Mouse (Mus musculus): ENCODE results near the gene Utp6. TPM values are rescaled to one million over a fixed set of nuclear protein-coding genes. Genes with fewer than 3 reads are reported as not detected.

The Utp6 gene
- polyA plus RNA-seq, 1 experiment = 17.5 TPM

DNA sequence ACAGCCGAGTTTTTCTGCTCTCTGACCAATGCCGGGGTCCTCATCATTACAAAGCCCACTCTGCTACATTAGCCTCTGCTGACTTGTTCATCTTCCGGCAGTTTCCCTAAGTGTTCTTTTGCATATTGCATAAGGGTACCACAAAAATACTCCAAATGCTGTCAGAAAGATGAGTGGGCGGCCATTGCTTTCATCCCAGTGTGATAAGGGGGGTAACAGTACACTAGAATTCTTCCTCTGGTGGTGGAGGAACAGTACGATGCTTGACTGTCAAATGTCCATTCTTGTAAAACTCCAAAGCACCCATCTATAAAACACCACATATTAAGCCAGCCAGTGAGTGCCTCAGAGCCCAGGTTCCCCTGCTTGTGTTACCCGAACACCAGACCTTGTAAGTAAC, 69.9 kb downstream of the Utp6 start:
- H3K36me3 ChIP-seq (ENCODE audit: control insufficient read depth, insufficient read depth) = no peaks in the 10 kb centered on the region
- no peak overlapping the region for H3K4me2 ChIP-seq (ENCODE audit: low read depth)
- no peak for TF ChIP-seq REST (IDR thresholded peaks at IDR 0.05; ENCODE audit: insufficient read depth, insufficient read length)
- TF ChIP-seq SRF (IDR thresholded peaks at IDR 0.05; ENCODE audit: control insufficient read depth, insufficient read length, low read depth) = no peak
- H3K4me3 ChIP-seq = no peak overlapping the region
- no peaks in the 10 kb centered on the region for H3K27me3 ChIP-seq (ENCODE audit: control insufficient read depth, insufficient read depth, insufficient read length)
- no peak overlapping the region for H3ac ChIP-seq (ENCODE audit: control insufficient read depth, insufficient read length)
- no peaks in the 10 kb centered on the region for H3K79me2 ChIP-seq (ENCODE audit: control insufficient read depth, insufficient read depth)

DNA sequence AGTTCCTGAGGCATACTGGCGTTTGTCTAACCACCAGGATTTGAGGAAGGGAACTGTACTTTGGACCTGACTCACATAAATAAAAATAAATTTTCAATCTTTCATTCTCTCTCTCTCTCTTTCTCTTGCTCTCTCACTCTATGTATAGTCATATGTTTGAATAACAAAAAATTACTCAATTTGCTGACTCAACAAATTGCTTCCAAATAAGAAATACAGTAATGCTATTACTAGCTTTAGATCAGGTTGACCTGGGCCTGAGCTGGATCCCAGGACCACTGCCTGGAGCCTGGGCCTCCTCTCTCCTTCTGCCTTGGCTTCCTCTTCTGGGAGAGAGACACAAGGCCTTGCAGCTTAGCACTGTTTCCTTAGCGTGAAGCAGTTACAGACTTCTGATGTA, 71.4 kb downstream of the Utp6 start:
- no peaks in the 10 kb centered on the region for H3K27me3 ChIP-seq (ENCODE audit: control insufficient read depth, insufficient read depth, insufficient read length)
- no peak overlapping the region for H3ac ChIP-seq (ENCODE audit: control insufficient read depth, insufficient read length)
- H3K79me2 ChIP-seq (ENCODE audit: control insufficient read depth, insufficient read depth) = no peaks in the 10 kb centered on the region
- H3K4me2 ChIP-seq (ENCODE audit: low read depth) = no peak overlapping the region
- no peak overlapping the region for H3K4me3 ChIP-seq
- no peak for TF ChIP-seq MYOD1 (IDR thresholded peaks at IDR 0.05; ENCODE audit: control insufficient read depth in 1 of 3, insufficient read length in 2 of 3, low read depth in 2 of 3)
- no peak for TF ChIP-seq TCF3 (IDR thresholded peaks at IDR 0.05; ENCODE audit: insufficient read length, low read depth)
- no peak for TF ChIP-seq SRF (IDR thresholded peaks at IDR 0.05; ENCODE audit: control insufficient read depth, insufficient read length, low read depth)
- TF ChIP-seq MAX (IDR thresholded peaks at IDR 0.05; ENCODE audit: low read depth) = no peak
- no peak for TF ChIP-seq POLR2A (IDR thresholded peaks at IDR 0.05; ENCODE audit: insufficient read length, low read depth)
- no peak for TF ChIP-seq REST (IDR thresholded peaks at IDR 0.05; ENCODE audit: insufficient read depth, insufficient read length)
- TF ChIP-seq USF1 (IDR thresholded peaks at IDR 0.05; ENCODE audit: low read depth) = no peak
- no peak for TF ChIP-seq MYOG (IDR thresholded peaks at IDR 0.05; ENCODE audit: control insufficient read depth in 1 of 3, insufficient read depth in 1 of 3, insufficient read length in 2 of 3, low read depth in 2 of 3)
- TF ChIP-seq CEBPB (IDR thresholded peaks at IDR 0.05; ENCODE audit: insufficient read depth, poor library complexity, severe bottlenecking) = no peak
- TF ChIP-seq TCF12 (IDR thresholded peaks at IDR 0.05; ENCODE audit: insufficient read depth, poor library complexity, severe bottlenecking) = no peak
- no peak for TF ChIP-seq POLR2AphosphoS2 (IDR thresholded peaks at IDR 0.05; ENCODE audit: insufficient read length, low read depth)
- no peak for TF ChIP-seq E2F4 (IDR thresholded peaks at IDR 0.05; ENCODE audit: insufficient read depth)
- no peaks in the 10 kb centered on the region for H3K36me3 ChIP-seq (ENCODE audit: control insufficient read depth, insufficient read depth)

DNA sequence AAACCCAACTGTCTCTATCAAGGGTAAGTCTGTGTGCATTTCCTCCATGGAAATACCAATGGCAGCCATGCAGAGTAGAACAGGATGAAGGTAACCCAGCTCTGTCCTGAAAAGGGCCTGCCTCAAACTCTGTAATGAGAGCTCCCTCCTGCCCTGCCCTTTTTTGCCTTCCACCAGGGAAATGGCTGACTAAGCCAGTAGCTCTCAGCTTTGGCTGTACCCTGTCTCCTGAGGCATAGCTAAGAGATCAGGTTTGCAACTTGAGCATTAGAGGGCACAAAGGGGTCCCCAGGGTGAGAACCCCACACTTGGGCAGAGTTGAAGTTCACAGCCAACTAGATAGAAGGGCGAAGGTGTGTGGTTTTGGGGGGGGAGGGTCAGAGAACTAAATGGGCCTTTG, 75.2 kb downstream of the Utp6 start:
- Histone ChIP-seq H3K79me2 (ENCODE audit: control insufficient read depth, insufficient read depth) (no peaks in the 10 kb centered on the region), H3K4me2 (ENCODE audit: low read depth) (no peak overlapping the region), H3K36me3 (ENCODE audit: control insufficient read depth, insufficient read depth) (no peaks in the 10 kb centered on the region), H3ac (ENCODE audit: control insufficient read depth, insufficient read length) (no peak overlapping the region), H3K4me3 (no peak overlapping the region), H3K27me3 (ENCODE audit: control insufficient read depth, insufficient read depth, insufficient read length) (no peaks in the 10 kb centered on the region)
- TF ChIP-seq REST (IDR thresholded peaks at IDR 0.05; ENCODE audit: insufficient read depth, insufficient read length) = no peak
- no peak for TF ChIP-seq TCF3 (IDR thresholded peaks at IDR 0.05; ENCODE audit: insufficient read length, low read depth)
- TF ChIP-seq CEBPB (IDR thresholded peaks at IDR 0.05; ENCODE audit: insufficient read depth, poor library complexity, severe bottlenecking) = no peak
- no peak for TF ChIP-seq MYOD1 (IDR thresholded peaks at IDR 0.05; ENCODE audit: control insufficient read depth in 1 of 3, insufficient read length in 2 of 3, low read depth in 2 of 3)
- TF ChIP-seq SRF (IDR thresholded peaks at IDR 0.05; ENCODE audit: control insufficient read depth, insufficient read length, low read depth) = no peak
- no peak for TF ChIP-seq MAX (IDR thresholded peaks at IDR 0.05; ENCODE audit: low read depth)
- no peak for TF ChIP-seq POLR2AphosphoS2 (IDR thresholded peaks at IDR 0.05; ENCODE audit: insufficient read length, low read depth)
- TF ChIP-seq E2F4 (IDR thresholded peaks at IDR 0.05; ENCODE audit: insufficient read depth) = no peak
- TF ChIP-seq TCF12 (IDR thresholded peaks at IDR 0.05; ENCODE audit: insufficient read depth, poor library complexity, severe bottlenecking) = no peak
- no peak for TF ChIP-seq POLR2A (IDR thresholded peaks at IDR 0.05; ENCODE audit: insufficient read length, low read depth)
- no peak for TF ChIP-seq MYOG (IDR thresholded peaks at IDR 0.05; ENCODE audit: control insufficient read depth in 1 of 3, insufficient read depth in 1 of 3, insufficient read length in 2 of 3, low read depth in 2 of 3)
- TF ChIP-seq USF1 (IDR thresholded peaks at IDR 0.05; ENCODE audit: low read depth) = no peak

DNA sequence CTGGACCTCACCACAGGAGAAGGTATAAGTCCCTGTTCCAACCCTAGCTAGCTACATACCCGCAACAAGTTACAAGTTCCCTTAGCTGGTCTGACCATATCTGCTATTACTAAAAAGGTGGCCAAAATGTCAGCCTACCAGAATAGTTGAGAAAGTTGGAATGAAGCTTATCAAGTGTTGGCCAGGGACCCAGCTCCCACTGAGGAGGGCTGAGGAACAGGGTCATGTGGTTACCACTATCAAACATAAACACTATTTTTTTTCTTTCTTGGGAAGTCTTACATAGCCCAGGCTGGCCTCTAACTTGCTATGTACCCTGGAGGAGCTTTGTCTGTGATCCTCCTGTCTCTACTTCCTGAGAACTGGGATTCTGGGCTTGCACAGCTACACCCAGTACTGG, 75.8 kb downstream of the Utp6 start:
- TF ChIP-seq MYOG (IDR thresholded peaks at IDR 0.05; ENCODE audit: control insufficient read depth in 1 of 3, insufficient read depth in 1 of 3, insufficient read length in 2 of 3, low read depth in 2 of 3) (no peak), TCF12 (IDR thresholded peaks at IDR 0.05; ENCODE audit: insufficient read depth, poor library complexity, severe bottlenecking) (no peak), E2F4 (IDR thresholded peaks at IDR 0.05; ENCODE audit: insufficient read depth) (no peak), MAX (IDR thresholded peaks at IDR 0.05; ENCODE audit: low read depth) (no peak), SRF (IDR thresholded peaks at IDR 0.05; ENCODE audit: control insufficient read depth, insufficient read length, low read depth) (no peak), CEBPB (IDR thresholded peaks at IDR 0.05; ENCODE audit: insufficient read depth, poor library complexity, severe bottlenecking) (no peak), REST (IDR thresholded peaks at IDR 0.05; ENCODE audit: insufficient read depth, insufficient read length) (no peak), POLR2A (IDR thresholded peaks at IDR 0.05; ENCODE audit: insufficient read length, low read depth) (no peak), USF1 (IDR thresholded peaks at IDR 0.05; ENCODE audit: low read depth) (no peak), POLR2AphosphoS2 (IDR thresholded peaks at IDR 0.05; ENCODE audit: insufficient read length, low read depth) (no peak), MYOD1 (IDR thresholded peaks at IDR 0.05; ENCODE audit: control insufficient read depth in 1 of 3, insufficient read length in 2 of 3, low read depth in 2 of 3) (no peak), TCF3 (IDR thresholded peaks at IDR 0.05; ENCODE audit: insufficient read length, low read depth) (no peak)
- no peak overlapping the region for H3K4me3 ChIP-seq
- H3K27me3 ChIP-seq (ENCODE audit: control insufficient read depth, insufficient read depth, insufficient read length) = no peaks in the 10 kb centered on the region
- H3K36me3 ChIP-seq (ENCODE audit: control insufficient read depth, insufficient read depth) = no peaks in the 10 kb centered on the region
- no peak overlapping the region for H3ac ChIP-seq (ENCODE audit: control insufficient read depth, insufficient read length)
- H3K4me2 ChIP-seq (ENCODE audit: low read depth) = peak overlapping the region; percentile 5
- no peaks in the 10 kb centered on the region for H3K79me2 ChIP-seq (ENCODE audit: control insufficient read depth, insufficient read depth)

DNA sequence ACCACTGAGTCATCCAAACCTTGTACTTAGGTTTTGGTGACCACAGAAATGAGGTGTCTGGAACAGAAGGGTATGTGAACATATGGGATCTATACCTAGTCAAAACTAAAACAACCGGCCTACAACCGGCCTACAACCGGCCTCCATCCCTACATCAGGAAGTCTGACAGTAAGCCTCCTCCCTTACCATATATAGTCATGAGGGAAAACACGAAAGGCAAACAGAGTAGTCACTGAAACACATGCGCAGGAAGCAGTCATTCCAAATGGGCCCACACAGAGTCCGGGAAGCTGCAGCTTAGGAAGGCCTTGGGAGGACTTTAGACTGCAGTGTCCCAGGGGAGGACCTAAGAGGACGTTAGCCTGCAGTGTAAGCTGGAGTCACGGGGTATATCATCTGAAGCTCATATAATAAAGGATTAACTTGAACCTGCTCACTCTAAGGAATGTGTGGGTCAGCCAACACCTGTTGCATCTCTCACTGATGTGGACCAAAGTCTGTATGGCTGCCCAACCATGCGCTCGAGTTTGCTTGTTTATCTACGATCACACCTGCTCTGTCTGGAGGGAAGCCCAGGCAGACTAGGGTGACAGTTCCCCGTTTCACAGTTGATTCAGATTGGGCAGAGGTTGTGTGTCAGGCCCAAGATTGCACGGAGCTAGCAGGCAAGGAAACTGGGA, 76.3 kb downstream of the Utp6 start:
- H3K79me2 ChIP-seq (ENCODE audit: control insufficient read depth, insufficient read depth) = no peaks in the 10 kb centered on the region
- H3K4me3 ChIP-seq = no peak overlapping the region
- TF ChIP-seq E2F4 (IDR thresholded peaks at IDR 0.05; ENCODE audit: insufficient read depth) (no peak), REST (IDR thresholded peaks at IDR 0.05; ENCODE audit: insufficient read depth, insufficient read length) (no peak), USF1 (IDR thresholded peaks at IDR 0.05; ENCODE audit: low read depth) (no peak), MYOG (IDR thresholded peaks at IDR 0.05; ENCODE audit: control insufficient read depth in 1 of 3, insufficient read depth in 1 of 3, insufficient read length in 2 of 3, low read depth in 2 of 3) (peak; percentile 83 to 97 (median 93)), MAX (IDR thresholded peaks at IDR 0.05; ENCODE audit: low read depth) (no peak), TCF3 (IDR thresholded peaks at IDR 0.05; ENCODE audit: insufficient read length, low read depth) (peak; percentile 67), MYOD1 (IDR thresholded peaks at IDR 0.05; ENCODE audit: control insufficient read depth in 1 of 3, insufficient read length in 2 of 3, low read depth in 2 of 3) (peak; percentile 77 to 98 (median 94)), TCF12 (IDR thresholded peaks at IDR 0.05; ENCODE audit: insufficient read depth, poor library complexity, severe bottlenecking) (peak; percentile 91), POLR2A (IDR thresholded peaks at IDR 0.05; ENCODE audit: insufficient read length, low read depth) (no peak), SRF (IDR thresholded peaks at IDR 0.05; ENCODE audit: control insufficient read depth, insufficient read length, low read depth) (peak; percentile 95), POLR2AphosphoS2 (IDR thresholded peaks at IDR 0.05; ENCODE audit: insufficient read length, low read depth) (no peak), CEBPB (IDR thresholded peaks at IDR 0.05; ENCODE audit: insufficient read depth, poor library complexity, severe bottlenecking) (no peak)

More for the DNA sequence above, 76.3 kb downstream of the Utp6 start:
- Histone ChIP-seq H3ac (ENCODE audit: control insufficient read depth, insufficient read length) (no peak overlapping the region), H3K36me3 (ENCODE audit: control insufficient read depth, insufficient read depth) (no peaks in the 10 kb centered on the region), H3K4me2 (ENCODE audit: low read depth) (peak overlapping the region; percentile 5), H3K27me3 (ENCODE audit: control insufficient read depth, insufficient read depth, insufficient read length) (no peaks in the 10 kb centered on the region)

Measured in myocyte (in vitro differentiated cells).